Mouse (Mus musculus) spleen, postnatal 14 days (tissue): Measurements from ENCODE around the gene Etv4.
A peak's percentile ranks its signal among the peaks of the same experiment; 100 is the strongest.

Source experiments
- DNase-seq, 2 experiments: peaks; one replicate each; pipeline ENCODE4 v3.0.0; 2021 to 2022; ENCODE audit warnings: low spot score in 2 of 2

The Etv4 gene

DNA sequence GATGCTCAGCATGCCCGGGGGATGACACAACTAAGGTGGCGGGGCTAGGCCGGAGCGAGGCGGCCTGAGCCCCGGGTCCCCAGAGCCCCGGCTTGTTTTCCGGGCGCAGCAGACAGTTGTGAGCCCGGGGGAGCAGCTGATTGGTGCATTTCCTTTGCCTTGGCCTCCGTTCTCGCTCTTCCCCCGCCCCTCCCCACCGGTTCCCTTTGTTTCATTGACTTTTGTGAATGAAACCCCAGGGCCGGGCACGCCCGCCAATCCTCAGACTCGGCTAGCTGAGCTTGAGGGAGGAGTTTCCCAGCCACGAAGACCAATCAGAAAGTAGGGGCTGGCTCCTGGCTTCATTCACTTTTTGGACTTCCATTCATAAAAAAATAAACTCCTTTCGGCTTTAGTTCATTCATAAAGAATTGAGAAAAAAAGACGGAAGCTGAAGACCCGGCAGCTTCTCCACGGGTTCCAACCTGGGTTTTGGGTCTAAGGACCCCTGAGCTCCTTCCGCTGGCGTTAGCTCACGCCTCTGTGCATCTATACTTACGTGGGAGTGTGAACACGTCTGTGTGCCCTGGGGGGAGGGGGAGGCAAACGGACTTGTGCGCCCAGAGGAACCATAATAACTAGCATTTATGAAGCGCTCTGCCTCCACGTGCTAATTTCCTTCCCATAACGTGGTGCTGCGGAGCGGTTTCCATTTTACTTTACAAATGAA lies at the start of gene Etv4:
Gene Etv4 (minus strand): TSS at position 229 of the 709 bp plus-strand sequence.
- DNase-seq: peak; percentile 51 to 67

DNA sequence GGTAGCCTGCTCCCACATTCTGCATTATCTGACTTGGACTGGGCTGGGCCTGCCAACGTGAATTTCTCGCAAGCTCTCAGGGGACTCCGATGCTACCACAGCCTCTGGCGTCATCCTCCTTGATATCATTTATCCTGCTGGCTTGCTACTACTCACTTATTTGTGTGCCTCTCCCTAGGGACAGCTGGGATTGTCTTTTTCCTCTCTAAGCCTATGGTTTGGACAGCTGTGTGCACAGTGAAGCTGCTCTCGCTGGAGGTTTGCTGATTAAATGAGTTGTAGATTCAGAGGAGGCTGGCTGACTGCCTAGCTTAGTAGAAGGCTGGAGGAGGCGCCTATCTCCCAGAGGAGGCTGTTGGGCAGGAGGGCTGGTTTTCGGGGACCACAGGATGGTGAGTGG lies 46.8 kb upstream of the Etv4 start:
- DNase-seq: no peak

DNA sequence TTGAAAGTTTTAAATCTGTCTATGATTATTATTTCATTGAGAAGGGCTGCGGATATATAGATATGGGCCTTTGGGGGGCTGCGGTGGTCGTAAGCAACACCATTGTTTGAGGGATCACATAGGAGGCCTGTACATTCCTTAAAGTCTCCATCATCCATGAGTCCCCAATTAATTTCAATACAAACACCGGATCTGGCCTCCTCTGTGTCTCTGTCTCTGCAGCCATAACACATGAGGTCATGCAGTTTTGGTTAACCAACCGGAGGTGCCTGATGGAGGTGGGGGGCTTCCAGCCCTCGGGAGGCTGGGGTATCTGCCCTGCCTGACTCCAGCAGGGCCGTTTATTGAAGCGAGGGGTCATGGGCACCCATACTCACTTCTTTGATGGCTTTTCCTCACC lies 45.4 kb upstream of the Etv4 start:
- no peak for DNase-seq

DNA sequence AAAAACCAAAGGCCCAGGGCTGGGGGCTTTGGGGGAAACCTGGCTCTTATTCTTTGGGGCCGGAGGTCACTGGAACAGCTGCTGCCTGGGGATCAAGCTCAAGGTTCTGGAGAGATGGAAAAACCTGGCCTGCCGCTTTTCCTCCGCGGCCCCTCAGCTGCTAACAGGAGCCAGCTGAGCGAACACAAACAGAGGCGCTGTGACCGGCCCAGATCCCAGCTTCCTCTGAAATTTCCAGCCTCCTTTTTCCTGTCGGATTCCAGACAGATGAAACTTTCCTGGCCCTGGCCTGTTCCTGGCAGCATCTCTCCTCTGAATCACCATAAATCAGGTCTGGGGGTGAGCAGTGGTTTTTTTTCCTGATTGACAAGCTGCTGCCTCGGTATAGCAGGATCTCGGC lies 44.9 kb upstream of the Etv4 start:
- no peak for DNase-seq

DNA sequence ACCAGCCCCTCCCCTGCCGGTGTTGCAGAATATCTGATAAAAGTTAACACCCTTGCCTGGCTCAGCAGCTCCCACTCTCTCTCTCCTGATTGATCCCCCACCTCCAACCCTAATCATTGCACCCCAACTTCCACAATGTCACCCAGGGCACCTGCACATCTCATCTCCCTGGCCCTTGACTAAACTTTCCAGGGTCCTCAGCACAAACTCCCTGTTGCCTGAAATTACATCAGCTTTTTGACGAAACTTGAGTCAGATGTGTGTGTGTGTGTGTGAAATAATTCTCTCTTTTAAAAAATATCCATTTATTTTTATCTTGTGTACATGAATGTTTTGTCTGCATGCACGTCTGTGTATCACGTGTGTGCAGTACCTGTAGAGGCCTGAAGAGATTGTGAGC lies 43.5 kb upstream of the Etv4 start:
- no peak for DNase-seq

DNA sequence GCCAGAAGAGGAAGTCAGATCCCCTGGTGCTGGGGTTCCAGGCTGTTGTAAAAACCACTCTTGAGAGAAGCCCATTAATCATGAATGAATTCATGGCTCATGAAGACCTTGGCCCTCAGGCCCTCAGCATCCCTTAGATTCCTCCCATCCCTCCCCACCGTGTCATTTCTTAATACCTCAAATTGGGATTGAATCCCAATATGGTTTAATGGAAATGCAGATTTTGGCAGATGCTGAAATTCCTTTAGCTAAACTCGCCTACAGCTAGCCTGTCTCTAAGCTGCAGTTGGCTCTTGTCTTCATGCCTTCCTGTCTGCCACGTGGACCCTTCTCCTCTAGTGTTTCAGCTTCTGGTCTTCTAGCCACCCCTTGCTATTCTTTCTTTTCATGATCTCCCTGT lies 38.0 kb upstream of the Etv4 start:
- DNase-seq: no peak

DNA sequence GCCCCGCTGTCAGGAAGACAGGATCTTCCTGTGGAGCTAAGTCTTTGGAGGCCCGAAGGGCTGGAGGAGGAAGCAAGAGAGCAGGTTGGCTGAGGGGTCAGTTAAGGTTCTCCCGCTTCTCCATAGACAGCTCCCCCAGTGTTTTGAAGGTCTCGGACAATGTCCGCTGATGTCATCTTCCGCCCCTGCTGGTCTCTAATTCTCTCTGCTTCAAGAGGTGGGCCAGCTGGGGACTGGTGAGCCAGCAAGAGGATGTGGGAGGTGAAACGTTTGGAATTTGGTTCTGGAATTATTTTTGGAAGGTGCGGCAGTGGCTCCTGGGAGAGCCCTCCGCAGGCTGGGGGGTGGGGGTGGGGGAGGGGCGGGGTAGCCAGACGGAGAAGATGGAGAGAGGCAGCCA lies 35.7 kb upstream of the Etv4 start:
- no peak for DNase-seq

DNA sequence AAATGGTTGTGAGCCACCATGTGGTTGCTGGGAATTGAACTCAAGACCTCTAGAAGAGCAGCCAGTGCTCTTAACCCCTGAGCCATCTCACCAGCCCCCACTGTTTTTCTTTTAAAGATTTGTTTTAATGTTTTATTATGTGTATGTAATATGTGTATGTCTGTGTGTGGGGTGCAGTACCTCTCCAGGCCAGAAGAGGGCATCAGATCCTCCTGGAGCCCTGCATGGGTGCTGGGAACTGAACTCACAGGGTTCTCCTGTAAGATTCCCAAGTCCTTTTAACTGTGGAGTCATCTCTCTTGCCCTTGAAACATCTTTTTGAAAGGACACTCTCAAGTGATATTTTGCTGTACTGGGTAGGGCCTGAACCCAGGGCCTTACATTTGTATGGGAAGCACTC lies 34.7 kb upstream of the Etv4 start:
- DNase-seq: no peak

DNA sequence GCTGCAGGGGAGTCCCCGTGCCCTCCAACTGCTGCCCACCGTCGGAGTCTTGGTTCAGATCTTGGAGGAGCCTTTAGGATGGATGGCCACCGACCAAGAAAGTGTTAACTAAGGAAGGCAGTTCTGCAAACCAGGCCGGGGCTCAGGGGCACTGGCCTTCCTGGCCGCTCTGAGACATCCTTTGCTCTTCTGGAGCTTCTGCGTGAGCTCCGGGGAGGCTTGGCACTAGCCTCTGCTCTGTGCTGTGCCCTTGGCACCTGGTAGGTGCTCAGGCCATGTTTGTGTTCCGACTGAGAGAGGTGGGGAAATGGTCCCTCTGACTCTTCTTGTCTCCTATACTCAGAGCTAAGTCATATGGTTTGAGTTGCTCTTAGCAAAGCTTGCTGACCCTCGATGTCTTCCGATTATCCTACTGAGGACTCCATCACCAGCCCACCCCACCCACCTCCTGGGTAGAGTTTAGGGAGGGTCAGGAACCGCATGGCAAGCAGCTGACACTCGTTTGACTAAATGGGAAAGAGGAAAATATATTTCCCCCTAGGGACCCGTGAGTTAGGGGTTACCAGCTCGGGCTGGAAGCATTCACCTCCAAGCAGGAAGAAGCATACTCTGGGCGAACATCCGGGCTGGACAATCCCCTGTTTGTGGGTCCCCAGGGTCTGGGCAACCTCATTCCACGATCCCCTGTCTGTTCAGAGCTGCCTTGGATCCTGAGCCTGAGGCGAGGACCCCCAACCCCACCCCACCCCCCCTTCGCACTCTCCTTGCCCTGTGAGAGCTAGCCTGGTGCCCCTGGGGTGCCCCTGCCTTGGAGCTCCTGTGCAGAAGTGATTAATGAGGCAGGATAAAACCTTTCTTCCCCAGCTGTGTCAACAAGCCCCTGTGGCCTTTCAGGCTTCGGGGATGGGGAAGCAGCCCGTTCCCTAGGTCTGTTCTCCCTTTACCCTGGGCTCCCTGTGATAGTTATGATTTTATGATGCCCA lies 30.2 kb upstream of the Etv4 start:
- no peak for DNase-seq

DNA sequence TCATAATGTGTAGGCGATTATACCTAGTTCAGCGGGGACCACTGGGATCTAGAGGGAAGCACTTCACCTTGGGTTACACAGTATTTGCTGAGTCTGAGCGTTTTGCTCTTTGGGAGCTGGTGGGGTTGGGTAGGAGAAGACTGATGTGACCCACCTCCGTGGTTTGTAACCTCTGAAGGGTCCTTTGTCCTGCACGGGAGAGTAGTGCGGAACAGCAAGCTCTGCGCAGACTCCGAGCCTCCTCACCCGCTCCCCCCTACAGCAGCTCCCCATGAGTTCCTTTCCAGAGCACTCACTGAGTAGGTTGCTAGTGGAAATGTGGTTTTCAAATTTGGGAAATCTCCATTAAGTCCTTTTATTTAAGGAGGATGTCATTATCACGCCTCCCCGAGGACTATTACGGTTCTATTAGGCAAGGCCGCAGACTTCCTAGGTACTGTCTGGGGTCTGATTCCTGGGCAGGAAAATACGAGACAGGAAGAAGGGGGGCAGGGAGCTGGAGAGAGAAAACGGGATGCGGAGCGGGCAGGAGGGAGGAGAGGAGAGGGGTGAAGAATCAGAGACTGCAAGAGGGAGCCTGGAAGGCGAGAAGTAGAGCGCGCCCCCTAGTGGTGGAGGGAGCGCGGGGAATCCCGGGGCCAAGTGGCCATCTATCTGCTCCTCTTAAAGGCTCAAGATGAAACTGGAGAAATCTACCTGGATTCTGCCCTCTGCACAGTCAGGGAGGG lies 29.4 kb upstream of the Etv4 start:
- peak; percentile 24 to 64 for DNase-seq

DNA sequence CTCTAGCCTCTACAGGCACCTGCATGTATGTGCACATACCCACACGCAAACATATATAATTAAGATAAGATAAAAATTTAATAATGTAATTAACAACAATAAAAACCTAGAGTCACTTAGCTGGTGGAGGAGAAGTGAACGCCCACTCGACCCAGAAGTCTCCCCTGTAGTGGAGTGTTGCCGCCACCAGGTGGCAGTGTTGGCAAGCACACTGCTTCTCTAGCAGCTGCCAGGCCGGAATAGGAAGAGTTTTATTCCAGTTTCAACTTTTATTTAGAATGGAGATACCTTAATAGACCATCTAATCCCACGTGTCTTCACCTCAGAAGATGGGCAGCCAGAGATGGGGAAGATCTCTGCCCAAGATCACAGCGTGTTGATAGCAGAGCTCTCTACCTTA lies 28.1 kb upstream of the Etv4 start:
- peak; percentile 34 to 71 for DNase-seq

DNA sequence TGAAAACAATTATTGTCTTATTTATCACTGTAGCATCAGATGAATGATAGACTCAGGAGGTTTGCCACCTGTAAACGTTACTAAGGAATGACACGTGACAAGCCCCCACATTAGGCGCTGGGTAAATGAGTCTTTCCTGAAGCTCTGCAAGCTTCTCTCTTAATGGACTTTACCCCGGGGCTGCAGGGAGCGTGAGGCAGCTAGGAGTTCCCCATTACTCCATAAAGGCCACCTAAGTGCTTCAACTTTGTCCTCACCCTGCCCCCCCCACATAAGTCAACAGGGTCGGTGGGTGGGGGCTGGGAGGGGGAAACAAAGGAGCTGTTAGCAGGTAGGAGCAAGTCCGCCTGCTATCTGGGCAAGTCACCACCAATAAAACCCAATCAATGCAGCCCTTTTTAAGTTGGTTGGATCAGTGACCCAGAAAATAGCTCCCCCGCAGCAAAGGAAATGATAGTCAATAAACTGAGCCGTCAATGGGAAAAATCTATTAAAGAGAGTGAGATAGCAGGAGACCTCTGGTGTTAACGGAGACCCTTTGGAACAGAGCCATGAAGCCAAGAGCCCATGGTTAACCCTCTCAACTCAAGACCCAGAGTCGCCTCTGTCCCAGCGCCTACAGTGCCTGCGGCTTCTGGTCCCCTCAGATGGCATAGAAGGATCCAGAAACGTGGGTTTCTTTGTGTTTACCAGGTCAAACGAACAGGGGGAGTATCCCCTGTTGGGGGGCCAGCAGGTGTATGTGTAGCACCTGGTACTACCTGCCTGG lies 24.1 kb upstream of the Etv4 start:
- no peak for DNase-seq

DNA sequence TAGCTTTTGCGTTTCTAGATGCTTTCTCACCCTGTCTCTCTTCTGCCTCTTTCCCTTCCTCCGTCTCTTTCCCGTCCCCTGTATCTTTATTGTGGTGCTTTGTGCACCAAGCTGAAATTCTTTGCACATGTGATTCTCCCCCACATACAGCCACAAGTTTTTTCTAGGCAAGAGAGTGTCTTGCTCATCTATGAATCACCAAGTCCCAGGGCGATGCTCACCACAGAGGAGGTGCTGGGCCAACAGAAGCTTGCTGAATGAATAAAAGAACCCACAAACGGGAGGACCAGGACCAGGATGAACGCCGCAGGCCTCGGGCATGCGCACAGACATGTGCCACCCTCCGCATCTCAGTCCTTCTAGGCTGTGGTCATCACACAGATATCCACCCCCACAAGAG lies 22.1 kb upstream of the Etv4 start:
- DNase-seq: no peak

DNA sequence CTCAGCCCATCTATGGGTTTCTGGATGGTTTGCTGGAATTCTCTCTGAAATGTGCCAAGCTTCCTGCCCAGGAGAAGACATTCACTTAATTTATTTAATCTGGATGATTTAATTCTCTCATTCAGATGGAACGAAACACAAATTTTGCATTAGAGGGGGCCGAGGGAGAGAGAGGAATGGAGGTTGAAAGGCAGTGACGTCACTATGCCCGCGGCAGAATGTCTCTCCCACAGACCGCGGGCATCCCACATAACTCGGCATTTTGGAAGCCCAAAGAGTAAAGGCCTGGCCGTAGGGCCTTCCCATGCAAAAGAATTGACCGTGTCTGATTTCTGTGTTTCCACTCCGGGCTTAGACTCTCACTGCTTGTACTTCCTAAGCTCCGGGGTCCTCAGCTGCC lies 21.6 kb upstream of the Etv4 start:
- no peak for DNase-seq

DNA sequence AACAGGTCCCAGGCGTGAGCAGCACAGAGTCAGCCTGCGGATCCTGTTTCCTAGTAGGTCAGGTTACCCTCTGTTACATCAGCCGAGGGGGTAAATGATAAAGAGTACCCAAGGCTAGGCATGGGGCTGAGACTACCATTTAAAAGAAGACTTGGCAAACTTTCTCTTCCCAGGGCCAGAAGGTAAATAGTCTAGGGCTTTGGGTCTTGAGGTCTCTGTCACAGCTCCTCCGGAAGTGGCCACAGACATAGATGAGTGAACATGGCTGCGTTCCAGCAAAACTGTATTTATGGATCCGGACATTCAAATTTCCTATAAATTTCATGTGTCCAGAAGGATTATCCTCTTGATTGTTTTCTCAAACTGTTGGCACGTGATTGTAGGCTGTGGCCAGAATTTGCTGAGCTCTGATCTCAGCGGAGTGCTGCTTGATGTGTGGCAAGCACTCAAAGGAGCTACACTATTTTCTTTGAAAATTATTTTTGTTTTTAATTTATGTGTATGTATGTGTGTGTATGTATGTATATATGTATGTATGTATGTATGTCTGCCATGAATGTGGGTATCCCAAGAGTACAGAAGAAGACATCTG lies 20.0 kb upstream of the Etv4 start:
- DNase-seq: no peak

DNA sequence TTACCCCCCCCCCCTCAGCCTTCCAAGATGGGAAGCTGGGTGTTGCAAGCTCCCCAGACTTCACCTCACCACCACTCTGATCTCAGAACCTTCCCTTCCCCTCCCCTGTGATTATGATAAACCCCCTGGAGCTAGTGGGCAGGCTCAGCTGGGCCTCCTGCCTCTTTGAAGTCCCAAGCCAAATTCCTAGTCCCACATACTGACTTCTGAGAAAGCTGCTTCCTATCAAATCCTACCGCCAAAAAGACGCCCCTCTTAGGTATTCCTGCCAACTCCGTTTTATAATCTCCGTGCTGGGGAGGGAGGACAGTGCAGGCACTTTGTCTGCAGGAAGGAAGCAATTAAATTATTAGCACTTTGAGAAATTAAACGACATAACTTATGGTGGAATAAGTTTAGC lies 16.2 kb upstream of the Etv4 start:
- DNase-seq: no peak

DNA sequence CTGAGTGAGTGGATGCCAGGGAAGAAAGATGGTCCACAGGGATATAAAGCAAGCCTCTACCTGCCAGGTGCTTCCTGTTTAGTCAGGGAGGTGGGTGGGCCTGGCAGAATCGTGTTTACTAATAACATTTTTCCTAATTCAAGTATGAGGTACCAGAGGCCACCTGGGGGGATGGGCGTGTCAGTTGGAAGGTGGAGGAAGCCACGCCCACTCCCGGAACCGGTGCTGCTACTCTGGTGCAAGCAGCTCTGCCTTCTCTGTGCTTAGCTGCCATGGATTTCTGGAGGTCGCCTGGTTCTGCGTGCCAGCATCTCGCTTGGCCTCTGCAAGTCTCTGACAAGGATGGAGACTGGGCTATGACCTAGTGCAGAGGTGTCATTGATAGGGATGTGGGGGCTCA lies 12.9 kb upstream of the Etv4 start:
- no peak for DNase-seq

DNA sequence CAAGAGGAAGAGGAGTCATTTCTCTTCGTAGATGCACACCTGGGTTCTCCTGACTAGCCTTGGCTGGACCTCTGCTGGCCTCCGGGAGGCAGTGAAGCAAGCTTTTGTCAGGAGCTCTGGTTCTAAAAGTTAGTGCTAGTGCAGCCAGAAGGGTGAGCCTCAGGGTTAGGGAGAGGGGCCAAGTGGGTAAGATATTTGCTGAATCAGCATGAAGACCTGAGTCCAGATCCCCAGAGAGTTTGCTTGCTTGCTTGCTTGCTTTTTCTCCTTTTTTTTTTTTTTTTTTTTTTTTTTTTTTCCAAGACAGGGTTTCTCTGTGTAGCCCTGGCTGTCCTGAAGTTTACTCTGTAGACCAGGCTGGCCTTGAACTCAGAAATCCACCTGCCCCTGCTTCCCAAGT lies 12.2 kb upstream of the Etv4 start:
- DNase-seq: no peak

DNA sequence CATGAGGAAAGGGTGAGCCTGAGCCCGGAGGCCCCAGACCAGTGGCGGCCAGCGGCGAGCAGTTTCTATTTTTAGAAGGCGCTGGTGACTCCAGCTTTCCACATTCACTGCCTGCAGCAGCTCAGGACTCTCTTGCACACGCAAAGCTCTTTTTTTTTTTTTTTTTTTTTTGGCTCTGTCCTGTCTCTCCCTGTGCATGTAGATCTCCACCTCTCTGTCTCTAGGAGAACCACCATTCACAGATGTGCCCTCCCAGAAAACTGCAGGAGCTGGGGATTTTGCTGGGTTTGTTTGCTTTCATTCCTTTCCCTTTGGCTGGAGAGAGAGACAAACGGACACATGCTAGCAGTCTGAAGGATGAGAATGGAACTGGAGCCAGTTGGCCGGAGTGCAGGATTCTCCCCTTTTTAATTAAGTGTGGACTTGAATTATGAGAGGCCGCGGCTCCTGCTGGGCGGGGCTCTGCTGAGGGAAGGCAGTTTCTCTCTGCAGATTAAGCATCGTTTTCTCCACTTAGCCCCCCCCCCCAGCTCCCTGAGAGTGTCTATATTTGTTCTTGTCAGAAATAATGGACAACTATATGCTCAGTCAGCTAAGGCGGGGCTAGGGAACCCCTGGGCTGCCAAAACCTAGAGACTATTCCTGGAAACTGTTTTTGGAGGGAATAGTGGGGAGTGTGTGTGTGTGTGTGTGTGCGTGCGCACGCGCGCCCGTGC lies 5.8 kb upstream of the Etv4 start:
- DNase-seq: no peak

DNA sequence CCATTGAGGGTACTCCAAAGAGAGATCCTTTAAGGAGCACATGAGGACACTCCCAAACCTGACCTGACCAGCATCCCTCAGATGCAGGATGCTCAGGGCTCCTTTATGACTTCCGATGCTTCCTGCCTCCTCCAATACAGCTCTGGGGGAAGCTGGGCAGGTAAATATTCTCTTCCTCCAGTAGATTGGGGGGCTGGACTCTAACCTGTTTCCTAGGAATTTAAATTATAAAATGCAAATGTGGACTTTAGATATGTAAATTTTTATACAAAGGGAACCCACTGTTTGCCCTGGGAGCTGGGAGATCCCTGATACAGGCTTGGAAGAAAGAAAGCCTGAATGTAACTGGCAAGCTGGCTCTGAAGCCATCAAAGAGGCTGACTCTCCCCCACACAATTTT lies 2.3 kb upstream of the Etv4 start:
- DNase-seq: no peak

DNA sequence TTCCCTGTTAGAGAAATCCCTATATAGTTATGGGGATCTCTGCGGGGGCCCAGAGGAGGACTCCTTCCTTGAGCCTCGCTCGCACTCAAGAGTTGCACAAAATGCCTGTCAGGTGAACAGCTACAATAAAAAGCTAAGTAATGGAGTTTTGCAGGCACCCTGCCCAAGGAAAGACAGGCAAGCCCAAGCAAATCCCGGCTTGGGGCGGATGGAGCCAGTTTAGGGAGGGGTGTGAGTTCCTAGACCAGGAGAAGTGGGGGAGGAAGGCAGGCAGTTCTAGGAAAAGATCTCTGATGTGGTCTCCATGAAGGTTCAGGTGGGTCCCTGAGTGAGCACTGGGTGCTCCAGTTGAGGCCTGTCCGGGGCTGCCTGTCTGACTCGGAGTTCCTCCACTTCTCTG lies 1.5 kb upstream of the Etv4 start:
- no peak for DNase-seq
